Mouse (Mus musculus) limb, embryonic 13.5 days (tissue): ENCODE data around the gene Cdh4. TPM values are rescaled to one million over a fixed set of nuclear protein-coding genes. Genes with fewer than 3 reads are reported as not detected.

Experiments used
- ATAC-seq: fragments of 200-750 bp; cut with Nextera tagmentation; 2 replicates; pipeline ENCODE4 v1.8.0; 2017; ENCODE audit warnings: low read depth, moderate number of reproducible peaks, moderate TSS enrichment; ENCODE audit not compliant: low FRiP score
- H3K27ac ChIP-seq: fragments of 300-500 bp; sonication (generic); 2 replicates; pipeline ENCODE4 v1.5.1; 2015; ENCODE audit warnings: inconsistent platforms, mild to moderate bottlenecking, moderate library complexity
- H3K27me3 ChIP-seq: fragments of 300-500 bp; sonication (generic); 2 replicates; pipeline ENCODE4 v1.6.1; 2015; ENCODE audit warnings: mild to moderate bottlenecking, inconsistent platforms
- H3K36me3 ChIP-seq: fragments of 300-500 bp; sonication (generic); 2 replicates; pipeline ENCODE4 v1.6.1; 2015; ENCODE audit warnings: inconsistent platforms, mild to moderate bottlenecking, moderate library complexity
- H3K4me1 ChIP-seq: fragments of 300-500 bp; sonication (generic); 2 replicates; pipeline ENCODE4 v1.6.1; 2015; ENCODE audit warnings: inconsistent platforms
- H3K4me2 ChIP-seq: fragments of 300-500 bp; sonication (generic); replicated peaks from 2 replicates; pipeline ENCODE4 v1.6.1; 2015; ENCODE audit warnings: inconsistent platforms, mild to moderate bottlenecking, moderate library complexity
- H3K4me3 ChIP-seq: fragments of 300-500 bp; sonication (generic); 2 replicates; pipeline ENCODE4 v1.5.1; 2015; ENCODE audit warnings: moderate library complexity, mild to moderate bottlenecking, inconsistent platforms
- H3K9ac ChIP-seq: fragments of 300-500 bp; sonication (generic); 2 replicates; pipeline ENCODE4 v1.6.1; 2015; ENCODE audit warnings: mild to moderate bottlenecking, inconsistent platforms
- H3K9me3 ChIP-seq: fragments of 300-500 bp; sonication (generic); 2 replicates; pipeline ENCODE4 v1.6.1; 2016; ENCODE audit warnings: inconsistent platforms
- WGBS: fragments of 180-500 bp; shearing (Covaris S2); methylation state at CpG from one replicate; pipeline ENCODE4 v1.1.7; 2015; 5-methylcytosine and 5-hydroxymethylcytosine counted together
- polyA plus RNA-seq: library from polyadenylated mRNA; unstranded; fragments of >200 nt; fragmentation: Nextera tagmentation; extraction: Ambion mirVana; gene quantifications from 2 replicates; pipeline ENCODE4 v1.2.1, GENCODE M21; 2015

Cdh4 gene
- polyA plus RNA-seq, 1 experiment from 2014 or later, result 12.2 TPM

DNA sequence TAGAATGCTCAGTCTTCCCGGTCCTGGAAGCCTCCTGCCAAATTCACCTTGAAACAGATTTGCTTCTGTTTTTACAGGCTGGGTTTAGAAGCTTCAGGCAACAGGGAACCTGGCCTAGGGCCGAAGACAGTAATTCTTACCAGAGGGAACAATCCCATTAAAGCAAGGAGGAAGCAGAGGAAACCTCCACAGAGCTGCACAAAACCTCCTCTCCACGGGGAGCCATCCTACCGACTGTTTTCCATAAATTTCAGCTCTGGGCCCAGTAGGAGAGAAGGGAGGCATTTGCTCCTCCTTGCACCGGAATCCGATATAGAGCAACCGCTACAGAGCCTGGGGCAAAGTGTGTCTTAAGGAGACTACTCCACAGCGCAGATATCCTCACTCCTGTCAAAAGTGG lies 79.9 kb downstream of the Cdh4 start:
- peak; percentile 64 for ATAC-seq
- H3K9me3 ChIP-seq, result no peaks in the 10 kb centered on the region
- peak overlapping the region; percentile 23; the same call in 1 of the 2 replicates for H3K4me2 ChIP-seq
- 7% methylated on average over 8 of the region's 8 CpGs for WGBS
- H3K27ac ChIP-seq, result peak overlapping the region; percentile 66
- H3K9ac ChIP-seq, result no peak overlapping the region
- peaks cover 21% of the 10 kb centered on the region for H3K27me3 ChIP-seq
- no peak overlapping the region for H3K4me3 ChIP-seq
- no peaks in the 10 kb centered on the region for H3K36me3 ChIP-seq
- H3K4me1 ChIP-seq, result peaks cover 48% of the 10 kb centered on the region

DNA sequence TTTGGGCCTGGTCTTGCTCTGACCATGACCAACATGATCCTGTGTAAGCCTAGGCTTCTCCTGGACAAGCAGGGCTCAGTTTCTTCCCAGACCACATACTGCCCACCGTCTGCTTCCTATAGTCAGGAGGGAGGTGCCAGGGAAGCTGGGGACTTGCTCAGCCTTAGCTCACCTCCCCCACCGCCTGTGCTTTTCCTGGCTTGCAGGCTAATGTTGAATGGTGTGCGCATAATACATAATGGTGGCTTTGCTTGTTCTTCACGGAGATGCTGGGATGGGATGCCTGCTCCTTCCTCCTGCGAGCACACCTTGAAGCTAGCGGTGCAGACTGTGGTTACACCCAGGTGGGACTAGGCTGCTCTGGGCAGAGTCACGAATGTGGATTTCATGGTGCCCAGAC lies 84.7 kb downstream of the Cdh4 start:
- Histone ChIP-seq H3K27me3 (peaks cover 6% of the 10 kb centered on the region), H3K4me2 (no peak overlapping the region), H3K4me3 (no peak overlapping the region), H3K9ac (no peak overlapping the region), H3K27ac (no peak overlapping the region), H3K9me3 (no peaks in the 10 kb centered on the region), H3K4me1 (peaks cover 24% of the 10 kb centered on the region), H3K36me3 (no peaks in the 10 kb centered on the region)
- ATAC-seq, result no peak
- 73% methylated on average over 7 of the region's 7 CpGs for WGBS

DNA sequence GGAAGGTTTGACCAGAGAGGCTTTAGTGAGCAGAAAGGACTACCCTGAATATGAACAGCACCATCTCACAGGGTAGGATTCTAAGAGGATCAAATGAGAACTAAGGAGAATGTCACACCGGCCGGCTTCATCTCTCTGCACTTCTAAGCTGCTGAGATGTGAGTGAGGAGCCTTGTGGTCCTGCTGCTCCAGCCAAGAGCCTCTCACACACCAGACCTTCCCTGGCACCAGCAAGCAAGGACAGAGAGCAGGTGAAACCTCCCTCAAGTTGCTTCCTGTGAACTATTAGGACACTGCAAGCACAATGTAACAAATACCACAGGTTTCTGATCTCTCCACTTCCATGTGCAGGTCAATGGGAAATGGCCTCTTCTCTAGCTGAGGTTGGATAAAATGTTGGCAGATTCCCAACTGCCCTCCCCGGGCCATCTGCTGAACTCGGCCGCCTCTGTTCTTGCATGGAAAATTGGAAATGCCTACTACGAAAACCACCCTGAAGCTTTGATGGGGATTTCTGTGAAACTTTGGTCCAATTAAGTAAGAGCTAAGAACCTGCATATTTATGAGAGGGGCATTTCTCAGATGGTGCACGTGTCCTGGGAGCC lies 88.3 kb downstream of the Cdh4 start:
- Histone ChIP-seq H3K9ac (no peak overlapping the region), H3K36me3 (no peaks in the 10 kb centered on the region), H3K27me3 (peaks cover 4% of the 10 kb centered on the region), H3K27ac (no peak overlapping the region), H3K4me3 (no peak overlapping the region), H3K9me3 (no peaks in the 10 kb centered on the region), H3K4me2 (no peak overlapping the region), H3K4me1 (peaks cover 19% of the 10 kb centered on the region)
- WGBS, result 56% methylated on average over 7 of the region's 7 CpGs
- no peak for ATAC-seq

DNA sequence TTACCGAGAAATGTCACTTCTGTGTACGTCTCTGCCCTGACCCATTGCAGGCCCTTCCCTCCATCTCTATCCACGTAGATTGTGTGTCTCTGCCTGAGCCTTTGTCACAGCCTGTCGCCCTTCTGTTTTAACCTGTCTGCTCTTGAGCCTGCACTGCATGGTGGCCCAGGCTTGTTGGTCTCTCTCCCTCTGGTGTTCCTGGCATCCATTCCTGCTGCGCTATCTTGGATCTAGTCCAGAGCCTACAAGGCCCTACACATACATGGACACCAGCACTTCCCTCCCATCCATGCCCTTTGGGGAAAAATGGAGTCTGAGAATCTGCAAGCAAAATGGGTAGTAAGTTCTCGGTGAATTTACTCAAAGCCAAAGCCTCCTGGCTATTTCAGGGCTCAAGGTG lies 91.0 kb downstream of the Cdh4 start:
- Histone ChIP-seq H3K36me3 (no peaks in the 10 kb centered on the region), H3K27ac (no peak overlapping the region)
- no peak for ATAC-seq

DNA sequence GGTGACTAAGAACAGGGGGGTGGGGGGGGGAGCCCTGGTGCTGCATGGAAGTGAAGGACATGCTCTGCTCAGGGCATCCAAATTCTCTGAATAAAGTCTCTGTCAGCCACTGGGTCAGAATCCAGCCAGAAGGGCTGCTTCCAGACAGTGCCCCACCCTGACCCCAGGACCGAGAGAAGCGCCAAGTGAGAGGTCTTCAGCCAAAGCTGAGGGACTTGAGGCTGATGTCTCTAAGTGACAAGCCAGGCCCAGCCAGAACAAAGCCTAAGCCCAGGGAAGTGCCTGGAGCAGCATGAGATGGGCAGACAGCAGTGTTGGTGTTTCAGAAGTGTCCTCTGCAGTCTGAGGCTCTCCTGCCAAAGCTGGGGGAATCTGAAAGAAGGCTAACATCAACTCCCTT lies 91.7 kb downstream of the Cdh4 start:
- 81% methylated on average over 2 of the region's 2 CpGs for WGBS

More for the DNA sequence above, 91.0 kb downstream of the Cdh4 start:
- Histone ChIP-seq H3K4me2 (no peak overlapping the region), H3K4me3 (no peak overlapping the region), H3K4me1 (peaks cover 30% of the 10 kb centered on the region), H3K27me3 (peaks cover 6% of the 10 kb centered on the region; the same call in 1 of the 2 replicates), H3K9ac (no peak overlapping the region), H3K9me3 (no peaks in the 10 kb centered on the region)
- 81% methylated on average over 6 of the region's 6 CpGs for WGBS

DNA sequence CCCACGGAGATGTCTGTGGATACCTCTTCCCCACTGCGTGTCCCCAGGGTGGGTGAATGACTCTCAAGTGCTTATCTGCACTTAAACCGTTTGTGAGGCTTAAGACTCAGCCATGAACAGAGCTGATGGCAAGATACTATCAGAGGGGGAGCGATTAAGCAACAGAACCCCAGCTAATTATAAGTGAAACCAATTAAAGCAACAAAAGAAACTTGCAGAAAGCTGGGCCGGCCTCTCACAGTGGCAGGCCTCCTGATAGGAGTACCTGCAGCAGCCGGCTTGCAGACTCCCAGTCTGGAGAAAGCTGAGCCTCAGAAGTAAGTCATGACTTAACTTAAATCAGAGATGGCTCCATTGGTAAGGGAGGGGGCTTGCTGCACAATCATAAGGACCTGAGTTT lies 93.0 kb downstream of the Cdh4 start:
- 16% methylated on average over 6 of the region's 6 CpGs for WGBS
- no peak for ATAC-seq

More for the DNA sequence above, 91.7 kb downstream of the Cdh4 start:
- no peak for ATAC-seq
- Histone ChIP-seq H3K36me3 (no peaks in the 10 kb centered on the region), H3K27me3 (peaks cover 6% of the 10 kb centered on the region; the same call in 1 of the 2 replicates), H3K27ac (no peak overlapping the region), H3K4me3 (no peak overlapping the region), H3K9me3 (no peaks in the 10 kb centered on the region), H3K9ac (no peak overlapping the region), H3K4me2 (no peak overlapping the region), H3K4me1 (peaks cover 34% of the 10 kb centered on the region)

DNA sequence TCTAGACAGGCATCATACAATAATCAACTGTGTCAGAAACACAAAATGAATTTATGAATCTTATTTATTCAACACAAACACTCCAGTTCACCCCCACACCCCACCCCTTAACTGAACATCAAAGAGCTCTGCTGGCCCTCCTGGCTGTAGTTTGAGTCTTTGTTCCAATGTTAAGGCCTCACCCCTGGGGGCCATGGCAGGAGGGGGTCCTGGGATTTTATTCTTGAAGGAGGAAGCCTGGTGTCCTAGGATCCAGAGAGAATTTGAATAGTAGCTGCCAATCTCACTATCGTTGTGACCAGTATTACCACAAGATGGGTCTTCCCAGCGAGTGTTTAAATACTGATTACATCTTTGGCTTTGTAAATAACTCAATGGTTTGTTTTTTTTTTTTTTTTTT lies 94.5 kb downstream of the Cdh4 start:
- ATAC-seq, result no peak
- Histone ChIP-seq H3K36me3 (no peaks in the 10 kb centered on the region), H3K27ac (no peak overlapping the region), H3K4me3 (no peak overlapping the region), H3K4me1 (peaks cover 33% of the 10 kb centered on the region), H3K27me3 (peaks cover 6% of the 10 kb centered on the region; the same call in 1 of the 2 replicates), H3K9ac (no peak overlapping the region), H3K4me2 (no peak overlapping the region), H3K9me3 (no peaks in the 10 kb centered on the region)
- 8% methylated on average over 2 of the region's 2 CpGs for WGBS

More for the DNA sequence above, 93.0 kb downstream of the Cdh4 start:
- Histone ChIP-seq H3K4me1 (peaks cover 41% of the 10 kb centered on the region), H3K4me3 (no peak overlapping the region), H3K36me3 (no peaks in the 10 kb centered on the region), H3K4me2 (no peak overlapping the region), H3K27ac (no peak overlapping the region), H3K9me3 (no peaks in the 10 kb centered on the region), H3K27me3 (peaks cover 6% of the 10 kb centered on the region; the same call in 1 of the 2 replicates), H3K9ac (no peak overlapping the region)

DNA sequence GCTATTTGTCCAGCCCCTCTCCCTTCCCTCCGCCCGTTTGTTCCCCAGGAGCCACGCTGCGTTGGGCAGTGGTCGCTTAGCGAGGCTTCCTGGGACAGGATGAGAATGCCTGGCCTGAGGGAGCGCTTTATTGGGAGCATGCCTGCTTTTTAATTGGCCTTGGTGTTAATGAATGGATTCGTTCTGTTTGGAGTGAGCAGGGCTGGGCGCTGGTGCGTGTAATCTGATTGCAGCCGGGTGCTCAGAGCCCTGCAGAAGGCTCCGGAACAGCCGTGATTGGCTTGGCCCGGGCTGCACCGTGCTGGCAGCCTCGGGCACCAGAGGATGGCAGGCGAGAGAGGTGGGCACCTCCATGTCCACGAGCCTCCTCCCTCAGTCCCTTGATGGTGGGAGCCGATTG lies 95.2 kb downstream of the Cdh4 start:
- Histone ChIP-seq H3K4me1 (peaks cover 33% of the 10 kb centered on the region), H3K27me3 (peaks cover 6% of the 10 kb centered on the region; the same call in 1 of the 2 replicates), H3K9me3 (no peaks in the 10 kb centered on the region), H3K4me2 (peak overlapping the region; percentile 38), H3K4me3 (no peak overlapping the region), H3K9ac (peak overlapping the region; percentile 19; the same call in 1 of the 2 replicates), H3K27ac (no peak overlapping the region), H3K36me3 (no peaks in the 10 kb centered on the region)
- peak; percentile 64; the same call in 1 of the 2 replicates for ATAC-seq
- WGBS, result 3% methylated on average over 19 of the region's 19 CpGs

DNA sequence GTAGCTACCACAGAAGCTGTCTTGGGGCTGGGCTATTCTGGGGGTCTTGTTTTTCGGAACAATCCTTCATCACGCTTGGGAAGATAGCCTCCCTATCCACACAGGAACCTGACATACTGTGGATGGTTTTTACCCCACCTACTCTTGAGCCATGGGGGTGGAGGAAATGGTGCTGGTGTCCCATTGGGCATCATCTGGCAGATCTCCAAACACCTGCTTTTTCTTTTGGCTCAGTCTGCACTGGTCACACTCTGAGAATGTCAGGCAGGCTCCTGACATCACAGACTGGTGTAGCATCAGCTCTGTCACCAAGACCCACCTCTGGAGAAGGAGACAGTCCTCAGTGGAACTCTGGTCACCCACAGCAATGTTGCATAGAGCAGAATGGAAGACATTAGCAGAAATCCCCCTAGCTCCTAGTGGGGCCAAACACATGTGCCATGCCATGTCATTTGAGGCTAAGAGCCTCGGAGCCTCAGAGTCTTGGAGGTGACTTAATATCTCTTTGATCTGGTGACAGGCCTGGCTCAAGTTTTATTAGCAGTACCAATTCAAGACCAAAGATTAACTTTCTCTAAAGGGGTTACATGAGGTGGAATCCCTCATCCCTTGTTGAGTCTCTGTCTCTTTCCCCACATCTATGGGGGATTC lies 95.7 kb downstream of the Cdh4 start:
- peak; percentile 38 for ATAC-seq
- Histone ChIP-seq H3K36me3 (no peaks in the 10 kb centered on the region), H3K9ac (peak overlapping the region; percentile 19; the same call in 1 of the 2 replicates), H3K27ac (no peak overlapping the region), H3K27me3 (peaks cover 6% of the 10 kb centered on the region; the same call in 1 of the 2 replicates), H3K9me3 (no peaks in the 10 kb centered on the region), H3K4me3 (no peak overlapping the region), H3K4me2 (peak overlapping the region; percentile 38), H3K4me1 (peaks cover 33% of the 10 kb centered on the region)
- WGBS, result 23% methylated on average over 3 of the region's 3 CpGs

DNA sequence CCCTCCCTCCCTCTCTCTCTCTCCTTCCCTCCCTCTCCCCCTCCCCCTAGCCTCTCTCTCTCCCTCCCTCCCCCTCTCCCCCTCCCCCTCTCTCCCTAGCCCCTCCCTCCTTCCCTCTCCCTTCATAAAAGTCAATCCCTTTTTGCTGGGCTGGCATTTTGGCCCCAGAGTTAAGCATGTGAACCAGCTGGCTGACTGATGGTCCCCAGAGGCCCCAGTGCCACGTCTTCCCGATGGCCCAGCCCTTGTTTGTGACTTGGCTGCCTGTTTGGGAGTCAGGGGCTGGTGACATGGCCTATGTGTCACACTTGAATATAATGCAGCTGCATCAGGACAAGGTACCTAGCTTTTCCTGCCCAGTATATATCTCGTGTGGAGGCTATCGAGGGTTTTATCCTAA lies 96.3 kb downstream of the Cdh4 start:
- no peak overlapping the region for H3K27ac ChIP-seq
- H3K4me1 ChIP-seq, result peaks cover 33% of the 10 kb centered on the region
- no peak overlapping the region for H3K4me3 ChIP-seq
- WGBS, result 33% methylated on average over 4 of the region's 4 CpGs
- H3K4me2 ChIP-seq, result no peak overlapping the region
- H3K9me3 ChIP-seq, result no peaks in the 10 kb centered on the region
- peaks cover 3% of the 10 kb centered on the region; the same call in 1 of the 2 replicates for H3K27me3 ChIP-seq
- H3K36me3 ChIP-seq, result no peaks in the 10 kb centered on the region
- H3K9ac ChIP-seq, result no peak overlapping the region
- ATAC-seq, result no peak

DNA sequence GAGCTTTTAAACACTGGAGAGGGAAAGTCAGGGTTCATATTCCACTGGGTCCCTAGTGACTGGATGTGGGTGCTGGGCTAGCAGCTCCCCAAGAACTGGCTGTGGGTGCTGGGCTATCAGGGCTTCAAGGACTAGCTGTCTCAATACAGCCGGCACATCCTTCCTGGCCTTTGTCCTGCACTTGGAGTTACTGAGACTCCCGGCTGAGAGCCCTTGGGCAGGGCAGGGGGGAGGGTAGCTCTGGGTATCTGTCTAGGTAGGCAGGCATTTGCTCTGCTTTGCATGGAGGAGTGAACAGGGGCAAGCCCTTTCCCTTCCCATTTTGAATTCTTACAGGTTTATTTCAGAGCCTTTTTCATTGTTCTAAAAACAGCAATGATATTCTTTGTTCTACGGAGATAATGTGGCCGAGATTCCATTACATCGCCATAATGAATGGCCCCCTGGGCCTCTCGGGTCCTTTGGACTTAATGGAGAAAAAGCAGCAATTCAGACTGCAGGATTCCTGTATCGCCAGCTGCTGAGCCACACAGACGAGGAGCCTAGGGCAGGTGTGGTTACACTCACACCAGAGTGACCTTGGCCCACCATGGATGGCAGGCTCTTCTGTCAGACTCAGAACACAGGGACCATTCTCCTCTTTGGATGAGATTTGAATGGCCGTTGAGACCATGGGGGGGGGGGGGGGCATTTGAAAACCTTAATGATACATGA lies 97.5 kb downstream of the Cdh4 start:
- WGBS, result 23% methylated on average over 9 of the region's 9 CpGs
- Histone ChIP-seq H3K27ac (no peak overlapping the region), H3K9me3 (no peaks in the 10 kb centered on the region), H3K9ac (no peak overlapping the region), H3K36me3 (no peaks in the 10 kb centered on the region), H3K4me1 (peaks cover 33% of the 10 kb centered on the region), H3K4me3 (no peak overlapping the region), H3K4me2 (no peak overlapping the region), H3K27me3 (peaks cover 3% of the 10 kb centered on the region; the same call in 1 of the 2 replicates)
- ATAC-seq, result no peak

DNA sequence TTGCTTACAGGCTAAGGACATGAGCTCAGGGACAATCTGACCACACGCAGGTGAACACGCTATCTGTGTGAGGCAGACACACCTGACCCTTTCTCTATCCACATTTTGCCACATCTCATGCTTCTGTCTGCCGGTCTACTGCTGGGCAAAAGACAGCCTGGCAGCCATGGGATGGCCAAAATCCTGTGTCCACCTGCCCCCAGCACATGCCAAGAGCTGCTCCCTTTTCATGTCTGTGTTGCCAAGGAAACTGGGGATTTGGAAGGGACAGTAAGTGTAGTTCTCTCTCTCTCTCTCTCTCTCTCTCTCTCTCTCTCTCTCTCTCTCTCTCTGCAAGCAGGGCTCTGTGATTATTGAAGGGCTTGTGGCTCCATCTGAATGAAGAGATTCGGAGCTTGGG lies 98.9 kb downstream of the Cdh4 start:
- no peak overlapping the region for H3K4me2 ChIP-seq
- H3K36me3 ChIP-seq, result no peaks in the 10 kb centered on the region
- H3K9ac ChIP-seq, result no peak overlapping the region
- no peak overlapping the region for H3K27ac ChIP-seq
- H3K4me3 ChIP-seq, result no peak overlapping the region
- WGBS, result 94% methylated on average over 4 of the region's 4 CpGs
- H3K9me3 ChIP-seq, result no peaks in the 10 kb centered on the region
- no peak for ATAC-seq
- peaks cover 26% of the 10 kb centered on the region for H3K4me1 ChIP-seq
- 0 out of 2 replicates have a peak, but pooled peaks cover 3% of the 10 kb centered on the region for H3K27me3 ChIP-seq
